Mouse (Mus musculus): ENCODE data around the gene Dtx1. TPM values are rescaled to one million over a fixed set of nuclear protein-coding genes. Genes with fewer than 3 reads are reported as not detected.

The Dtx1 gene
- total RNA-seq, 2 experiments from 2014 or later: not detected

- no peak for ATAC-seq (replicated peaks; ENCODE audit: low FRiP score, poor library complexity, severe bottlenecking)
These were observed 28.6 kb downstream of the Dtx1 start for GRCm38 (mm10) chr5:120682982-120683771.

- ATAC-seq (replicated peaks; ENCODE audit: low FRiP score, poor library complexity, severe bottlenecking): no peak
These were observed 30.8 kb downstream of the Dtx1 start for GRCm38 (mm10) chr5:120680918-120681317.

GRCm38 (mm10) chr5:120679676-120680555 is 31.8 kb downstream of the Dtx1 start:
- no peak for ATAC-seq (replicated peaks; ENCODE audit: low FRiP score, poor library complexity, severe bottlenecking)

- ATAC-seq (replicated peaks; ENCODE audit: low FRiP score, poor library complexity, severe bottlenecking): peak; percentile 16; the same call in 1 of the 2 replicates
These were observed 34.2 kb downstream of the Dtx1 start for GRCm38 (mm10) chr5:120677516-120677915.

GRCm38 (mm10) chr5:120674229-120675145 is 37.2 kb downstream of the Dtx1 start:
- no peak for ATAC-seq (replicated peaks; ENCODE audit: low FRiP score, poor library complexity, severe bottlenecking)

GRCm38 (mm10) chr5:120673626-120674025 is 38.1 kb downstream of the Dtx1 start:
- ATAC-seq (replicated peaks; ENCODE audit: low FRiP score, poor library complexity, severe bottlenecking): peak; percentile 76

- no peak for ATAC-seq (replicated peaks; ENCODE audit: low FRiP score, poor library complexity, severe bottlenecking)
These were observed 39.9 kb downstream of the Dtx1 start for GRCm38 (mm10) chr5:120671865-120672264.

- ATAC-seq (replicated peaks; ENCODE audit: low FRiP score, poor library complexity, severe bottlenecking): no peak
These were observed 41.6 kb downstream of the Dtx1 start for GRCm38 (mm10) chr5:120670132-120670531.

- no peak for ATAC-seq (replicated peaks; ENCODE audit: low FRiP score, poor library complexity, severe bottlenecking)
These were observed 43.0 kb downstream of the Dtx1 start for GRCm38 (mm10) chr5:120668761-120669160.

- ATAC-seq (replicated peaks; ENCODE audit: low FRiP score, poor library complexity, severe bottlenecking): no peak
These were observed 46.8 kb downstream of the Dtx1 start for GRCm38 (mm10) chr5:120664888-120665287.

- no peak for ATAC-seq (replicated peaks; ENCODE audit: low FRiP score, poor library complexity, severe bottlenecking)
These were observed 50.9 kb downstream of the Dtx1 start for GRCm38 (mm10) chr5:120660816-120661215.

- ATAC-seq (replicated peaks; ENCODE audit: low FRiP score, poor library complexity, severe bottlenecking): no peak
These were observed 55.4 kb downstream of the Dtx1 start for GRCm38 (mm10) chr5:120656281-120656751.

- ATAC-seq (replicated peaks; ENCODE audit: low FRiP score, poor library complexity, severe bottlenecking): no peak
These were observed 57.9 kb downstream of the Dtx1 start for GRCm38 (mm10) chr5:120653873-120654272.

- ATAC-seq (replicated peaks; ENCODE audit: low FRiP score, poor library complexity, severe bottlenecking): no peak
These were observed 58.6 kb downstream of the Dtx1 start for GRCm38 (mm10) chr5:120652915-120653701.

- ATAC-seq (replicated peaks; ENCODE audit: low FRiP score, poor library complexity, severe bottlenecking): no peak
These were observed 60.5 kb downstream of the Dtx1 start for GRCm38 (mm10) chr5:120651230-120651629.

- ATAC-seq (replicated peaks; ENCODE audit: low FRiP score, poor library complexity, severe bottlenecking): no peak
These were observed 61.8 kb downstream of the Dtx1 start for GRCm38 (mm10) chr5:120649938-120650337.

- no peak for ATAC-seq (replicated peaks; ENCODE audit: low FRiP score, poor library complexity, severe bottlenecking)
These were observed 62.3 kb downstream of the Dtx1 start for GRCm38 (mm10) chr5:120649374-120649933.

- ATAC-seq (replicated peaks; ENCODE audit: low FRiP score, poor library complexity, severe bottlenecking): peak; percentile 41
These were observed 63.0 kb downstream of the Dtx1 start, which contains the start of gene Rasal1 for GRCm38 (mm10) chr5:120648569-120649373. Rasal1 (plus strand) TSS chr5:120648812.
